Mouse (Mus musculus) stomach, postnatal 0 days (tissue): ENCODE results near the gene Adamts13. TPM values are rescaled to one million over a fixed set of nuclear protein-coding genes. Genes with fewer than 3 reads are reported as not detected.
A peak's percentile ranks its signal among the peaks of the same experiment; 100 is the strongest.

Experiments used
- ATAC-seq: fragments of 200-750 bp; cut with Nextera tagmentation; 2 replicates; pipeline ENCODE4 v1.8.0; 2017; ENCODE audit not compliant: low FRiP score, low TSS enrichment
- DNase-seq: peaks from one replicate; pipeline ENCODE4 v3.0.0-alpha.2; 2016; ENCODE audit warnings: low spot score
- H3K27ac ChIP-seq: fragments of 300-500 bp; sonication (generic); replicated peaks from 2 replicates; pipeline ENCODE4 v1.5.1; 2014; ENCODE audit warnings: mild to moderate bottlenecking, control low read depth
- H3K27me3 ChIP-seq: fragments of 300-500 bp; sonication (generic); 2 replicates; pipeline ENCODE4 v1.6.1; 2014; ENCODE audit warnings: low read length; ENCODE audit not compliant: control insufficient read depth, insufficient read depth
- H3K36me3 ChIP-seq: fragments of 300-500 bp; sonication (generic); 2 replicates; pipeline ENCODE4 v1.6.1; 2014; ENCODE audit warnings: low read length, mixed read lengths; ENCODE audit not compliant: control insufficient read depth, insufficient read depth
- H3K4me1 ChIP-seq: fragments of 300-500 bp; sonication (generic); replicated peaks from 2 replicates; pipeline ENCODE4 v1.6.1; 2014; ENCODE audit warnings: antibody characterized with exemption; ENCODE audit not compliant: control insufficient read depth, insufficient read depth
- H3K4me2 ChIP-seq: fragments of 300-500 bp; sonication (generic); replicated peaks from 2 replicates; pipeline ENCODE4 v1.6.1; 2014; ENCODE audit warnings: low read depth, mild to moderate bottlenecking, control low read depth, moderate library complexity
- H3K4me3 ChIP-seq: fragments of 300-500 bp; sonication (generic); 2 replicates; pipeline ENCODE4 v1.5.1; 2014; ENCODE audit warnings: low read depth, low read length, control low read depth
- H3K9ac ChIP-seq: fragments of 300-500 bp; sonication (generic); 2 replicates; pipeline ENCODE4 v1.6.1; 2014; ENCODE audit warnings: mild to moderate bottlenecking, low read length, control low read depth, mixed read lengths
- H3K9me3 ChIP-seq: fragments of 300-500 bp; sonication (generic); 2 replicates; pipeline ENCODE4 v1.6.1; 2016; ENCODE audit warnings: low read length; ENCODE audit not compliant: control insufficient read depth
- CTCF ChIP-seq: IDR thresholded peaks from 2 replicates; pipeline ENCODE4 v1.5.1; 2016; ENCODE audit warnings: antibody characterized with exemption, low read depth, mild to moderate bottlenecking, moderate library complexity
- EP300 ChIP-seq: optimal IDR thresholded peaks from 2 replicates; pipeline ENCODE3; 2016; ENCODE audit warnings: antibody characterized with exemption
- WGBS: fragments of 180-500 bp; shearing (Covaris S2); extraction: QIAGEN DNeasy Blood & Tissue Kit; methylation state at CpG from one replicate; pipeline ENCODE4 v1.1.7; 2014; 5-methylcytosine and 5-hydroxymethylcytosine counted together
- polyA plus RNA-seq: library from polyadenylated mRNA; unstranded; fragments of >200 nt; fragmentation: Nextera tagmentation; extraction: Ambion mirVana; gene quantifications from 2 replicates; pipeline ENCODE4 v1.2.1, GENCODE M21; 2015

Gene Adamts13
- polyA plus RNA-seq, 1 experiment from 2014 or later = 0.10 TPM

DNA sequence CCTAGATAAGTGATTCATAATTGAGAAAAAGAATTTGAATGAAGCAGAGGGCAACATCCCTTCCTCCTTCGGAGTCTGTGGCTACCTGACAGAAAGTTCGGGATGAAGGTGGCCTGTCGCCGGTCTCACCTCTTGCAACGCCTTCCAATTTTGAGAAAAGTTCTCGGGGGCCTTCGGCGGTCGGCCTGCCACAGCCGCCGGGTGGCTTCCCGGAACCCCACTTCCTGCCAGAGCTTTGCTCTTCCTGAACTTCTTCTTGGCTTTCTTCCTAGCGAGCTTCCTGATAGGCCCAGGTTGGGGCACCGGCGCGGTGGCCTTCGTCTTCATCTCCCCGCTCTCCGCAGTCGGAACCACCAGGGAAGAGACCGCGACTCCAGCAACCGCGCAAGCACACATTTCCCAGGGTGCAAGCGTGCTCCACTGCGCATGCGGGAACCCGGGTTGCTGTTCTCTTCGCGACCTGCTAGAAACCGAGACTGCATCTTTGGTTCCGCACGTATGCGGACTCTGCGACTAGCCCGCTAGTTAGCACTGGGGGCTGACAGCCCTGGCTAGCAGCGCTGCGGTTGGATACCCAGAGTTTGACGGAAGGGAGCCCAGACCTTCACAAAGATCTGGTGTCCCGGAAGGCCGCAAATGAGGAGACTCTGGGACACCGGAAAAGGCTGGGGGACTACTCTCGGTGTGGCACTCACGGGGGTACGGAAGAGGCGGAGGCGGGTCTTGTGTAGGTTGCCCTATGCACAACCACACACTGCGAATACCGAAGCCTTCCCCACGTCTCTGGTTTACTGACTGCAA is 9.1 kb upstream of the Adamts13 start, which contains the start of gene Rexo4:
Rexo4 (minus strand) TSS at position 464 of the 801 bp plus-strand sequence.
- Histone ChIP-seq H3K4me1 (no peaks in the 10 kb centered on the region), H3K27me3 (no peaks in the 10 kb centered on the region), H3K9ac (peak within 1 kb of the TSS; percentile 79), H3K27ac (peak within 1 kb of the TSS; percentile 99), H3K4me3 (peak within 1 kb of the TSS; percentile 75), H3K4me2 (peak within 1 kb of the TSS; percentile 74), H3K9me3 (no peaks in the 10 kb centered on the region), H3K36me3 (peaks cover 10% of the 10 kb centered on the region; the same call in 1 of the 2 replicates)
- TF ChIP-seq CTCF (no peak; the same call in 1 of the 2 replicates), EP300 (no peak)
- DNase-seq (peak; percentile 93), ATAC-seq (peak; percentile 93)
- whole genome bisulfite sequencing = under 1% methylated on average over 50 of the region's 50 CpGs

DNA sequence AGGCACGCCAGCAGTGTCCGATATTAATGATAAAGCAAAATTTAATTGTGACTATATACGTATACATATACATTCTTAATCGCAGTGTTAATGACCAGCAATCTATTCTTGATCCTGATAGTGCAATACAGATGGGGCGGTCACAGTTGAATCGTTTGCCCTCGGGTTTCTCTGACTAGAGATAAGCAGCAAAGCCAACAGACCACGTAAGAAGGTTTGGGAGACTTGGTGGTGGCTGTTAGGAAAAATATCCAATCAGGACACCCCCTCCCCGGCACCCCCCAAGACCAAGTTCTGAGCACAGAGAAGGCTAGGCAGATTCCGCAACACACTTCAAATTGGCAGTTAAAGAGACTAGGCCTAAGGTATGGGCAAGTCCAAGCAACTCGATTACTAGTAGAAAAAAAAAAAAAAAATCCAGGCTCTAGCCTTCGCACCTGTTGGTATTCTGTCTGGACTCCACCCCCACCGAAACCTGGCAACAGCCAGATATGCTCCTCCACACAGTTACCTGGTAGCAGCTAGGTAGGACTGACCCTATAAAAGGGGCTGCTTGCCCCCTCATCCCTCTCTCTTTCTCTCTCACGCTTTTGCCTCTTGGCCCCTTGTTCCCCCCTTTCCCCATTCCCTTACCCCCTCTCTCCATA is 8.4 kb upstream of the Adamts13 start:
- H3K36me3 ChIP-seq = peaks cover 9% of the 10 kb centered on the region; the same call in 1 of the 2 replicates
- 10% methylated on average over 14 of the region's 14 CpGs for WGBS
- no peak; the same call in 1 of the 2 replicates for TF ChIP-seq CTCF
- no peak for TF ChIP-seq EP300
- peak overlapping the region; percentile 99 for H3K27ac ChIP-seq
- H3K4me1 ChIP-seq = no peaks in the 10 kb centered on the region
- H3K27me3 ChIP-seq = no peaks in the 10 kb centered on the region
- H3K4me2 ChIP-seq = peak overlapping the region; percentile 74
- H3K4me3 ChIP-seq = peak overlapping the region; percentile 75
- H3K9me3 ChIP-seq = no peaks in the 10 kb centered on the region
- DNase-seq (peak; percentile 50), ATAC-seq (peak; percentile 22)
- H3K9ac ChIP-seq = peak overlapping the region; percentile 79

DNA sequence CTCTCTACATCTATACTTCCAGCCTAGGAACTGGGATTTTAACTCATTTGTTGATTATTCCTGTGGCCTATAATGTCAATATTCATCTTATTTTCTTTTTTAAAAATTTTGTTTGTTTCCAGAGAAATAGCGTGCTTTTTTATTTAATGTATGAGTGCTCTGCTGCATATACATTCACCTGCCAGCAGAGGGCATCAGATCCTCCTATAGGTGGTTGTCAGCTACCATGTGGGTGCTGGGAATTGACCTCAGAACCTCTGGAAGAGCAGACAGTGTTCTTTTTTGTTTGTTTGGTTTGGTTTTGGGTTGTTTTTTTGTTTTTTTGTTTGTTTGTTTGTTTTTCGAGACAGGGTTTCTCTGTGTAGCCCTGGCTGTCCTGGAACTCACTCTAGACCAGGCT is 6.0 kb upstream of the Adamts13 start:
- DNase-seq = no peak
- H3K36me3 ChIP-seq = no peaks in the 10 kb centered on the region
- TF ChIP-seq EP300 (no peak), CTCF (peak; percentile 36; the same call in 1 of the 2 replicates)
- H3K4me1 ChIP-seq = no peaks in the 10 kb centered on the region
- no peaks in the 10 kb centered on the region for H3K27me3 ChIP-seq
- H3K4me2 ChIP-seq = no peak overlapping the region
- H3K9ac ChIP-seq = no peak overlapping the region
- no peaks in the 10 kb centered on the region for H3K9me3 ChIP-seq
- no peak overlapping the region for H3K4me3 ChIP-seq
- no peak for ATAC-seq
- 76% methylated on average over 2 of the region's 2 CpGs for WGBS
- no peak overlapping the region for H3K27ac ChIP-seq

DNA sequence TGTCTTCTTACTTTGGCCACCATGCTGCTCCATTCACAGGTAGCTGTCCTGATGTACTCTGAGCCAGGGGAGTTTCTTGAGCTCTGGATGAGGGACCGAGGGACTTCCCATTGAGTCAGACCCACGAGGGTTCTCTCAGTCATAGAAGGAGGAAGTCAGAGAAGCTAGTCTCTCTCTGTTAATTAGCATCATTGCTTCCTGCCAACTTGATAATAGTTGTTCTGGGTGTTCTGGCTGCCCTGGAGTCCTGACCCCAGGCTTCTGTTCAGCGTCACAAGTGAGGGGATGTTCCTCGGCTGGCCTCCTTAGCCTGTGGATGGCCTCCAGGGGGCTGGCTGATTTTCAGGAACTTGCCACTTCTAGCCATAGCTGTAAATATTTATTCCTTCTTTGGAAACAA is 744 bp downstream of the Adamts13 start:
- 31% methylated on average over 4 of the region's 4 CpGs for WGBS
- no peaks in the 10 kb centered on the region for H3K36me3 ChIP-seq
- no peak overlapping the region for H3K4me2 ChIP-seq
- no peak overlapping the region for H3K27ac ChIP-seq
- peaks cover 4% of the 10 kb centered on the region; the same call in 1 of the 2 replicates for H3K4me1 ChIP-seq
- TF ChIP-seq CTCF (no peak), EP300 (no peak)
- no peaks in the 10 kb centered on the region for H3K27me3 ChIP-seq
- ATAC-seq = peak; percentile 14; the same call in 1 of the 2 replicates
- no peak for DNase-seq
- no peak overlapping the region for H3K9ac ChIP-seq
- H3K4me3 ChIP-seq = no peak overlapping the region
- H3K9me3 ChIP-seq = no peaks in the 10 kb centered on the region

DNA sequence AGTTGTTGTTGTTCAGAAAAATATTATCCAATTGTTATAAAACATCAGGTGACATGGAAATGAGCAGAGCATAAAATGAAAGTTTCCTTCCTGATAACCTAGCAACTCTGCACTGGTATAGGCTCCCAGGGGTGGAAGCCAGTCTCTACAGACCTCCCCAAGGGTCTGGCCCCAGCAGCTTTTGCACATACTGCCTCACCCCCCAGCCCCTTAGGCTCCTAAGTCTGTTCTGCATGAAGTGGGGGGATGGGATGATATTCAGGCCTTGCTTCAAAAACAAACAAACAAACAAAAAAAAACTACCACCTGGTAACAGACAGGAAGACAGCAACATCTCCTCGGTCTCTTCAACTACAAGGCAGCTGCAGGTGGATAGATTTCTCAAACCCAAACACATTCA is 7.1 kb downstream of the Adamts13 start:
- Histone ChIP-seq H3K4me1 (no peaks in the 10 kb centered on the region), H3K4me3 (no peak overlapping the region), H3K27me3 (no peaks in the 10 kb centered on the region), H3K36me3 (no peaks in the 10 kb centered on the region), H3K27ac (no peak overlapping the region), H3K9ac (no peak overlapping the region), H3K4me2 (no peak overlapping the region), H3K9me3 (no peaks in the 10 kb centered on the region)
- WGBS = 52% methylated on average over 1 of the region's 1 CpGs
- TF ChIP-seq CTCF (no peak), EP300 (no peak)
- no peak for ATAC-seq
- DNase-seq = no peak
